16 mouse cellular contexts compared by ENCODE assay signal in genomic region chr10:50241645-50242044, GRCm38 (mm10).
"Had no signal": no experiment of that assay in that cellular context is flagged by ENCODE, and none has a peak within 500 bp of the region (broad histone marks: within the 10 kb centered on the region; RNA-seq: fewer than 3 reads in every experiment).

No protein-coding gene starts in this region.

- H3K36me3 ChIP-seq: liver, embryonic 13.5 days had no signal

- H3K4me3 ChIP-seq: liver, embryonic 13.5 days had no signal

- H3K9me3 ChIP-seq: liver, embryonic 13.5 days had no signal

- H3K27me3 ChIP-seq: liver, embryonic 13.5 days had no signal

- H3K27ac ChIP-seq: liver, embryonic 13.5 days; stomach, postnatal 0 days had no signal

- H3K4me2 ChIP-seq: liver, embryonic 13.5 days; midbrain, embryonic 11.5 days had no signal

- H3K9ac ChIP-seq: liver, embryonic 13.5 days had no signal

- DNase-seq: kidney, postnatal 10 days; kidney, postnatal 36 days; layer of hippocampus, adult 9-11 months; liver, embryonic 13.5 days; lung, adult 2 months; lung, postnatal 14 days; lung, postnatal 4 days; midbrain, embryonic 14.5 days; right cerebral cortex, adult 18-20 months; right cerebral cortex, postnatal 14 days; right cerebral cortex, postnatal 4 days; thymus, adult 2 months; thymus, postnatal 14 days; thymus, postnatal 4 days had no signal

- H3K4me1 ChIP-seq: liver, embryonic 13.5 days had no signal
